Mouse (Mus musculus) neural tube, embryonic 14.5 days (tissue): Measurements from ENCODE around the gene C1qtnf7. TPM values are rescaled to one million over a fixed set of nuclear protein-coding genes. Genes with fewer than 3 reads are reported as not detected.

Source experiments
- ATAC-seq: fragments of 200-750 bp; cut with Nextera tagmentation; 2 replicates; pipeline ENCODE4 v1.8.0; 2017; ENCODE audit warnings: low read depth, mild to moderate bottlenecking, moderate TSS enrichment, moderate library complexity
- H3K27ac ChIP-seq: fragments of 300-500 bp; sonication (generic); 2 replicates; pipeline ENCODE4 v1.5.1; 2014; ENCODE audit warnings: low read depth, mild to moderate bottlenecking, control low read depth, low read length, moderate library complexity, mixed read lengths
- H3K27me3 ChIP-seq: fragments of 300-500 bp; sonication (generic); 2 replicates; pipeline ENCODE4 v1.6.1; 2014; ENCODE audit warnings: low read length; ENCODE audit not compliant: control insufficient read depth, insufficient read depth
- H3K36me3 ChIP-seq: fragments of 300-500 bp; sonication (generic); 2 replicates; pipeline ENCODE4 v1.6.1; 2014; ENCODE audit warnings: low read length, mixed read lengths; ENCODE audit not compliant: control insufficient read depth, insufficient read depth
- H3K4me1 ChIP-seq: fragments of 300-500 bp; sonication (generic); 2 replicates; pipeline ENCODE4 v1.6.1; 2014; ENCODE audit warnings: low read length; ENCODE audit not compliant: control insufficient read depth, insufficient read depth
- H3K4me2 ChIP-seq: fragments of 300-500 bp; sonication (generic); 2 replicates; pipeline ENCODE4 v1.6.1; 2014; ENCODE audit warnings: mild to moderate bottlenecking, low read depth, low read length, control low read depth
- H3K4me3 ChIP-seq: fragments of 300-500 bp; sonication (generic); 2 replicates; pipeline ENCODE4 v1.5.1; 2014; ENCODE audit warnings: low read depth, low read length, control low read depth, mixed read lengths
- H3K9ac ChIP-seq: fragments of 300-500 bp; sonication (generic); replicated peaks from 2 replicates; pipeline ENCODE4 v1.6.1; 2014; ENCODE audit warnings: low read depth, mild to moderate bottlenecking, control low read depth, low read length, mixed read lengths
- H3K9me3 ChIP-seq: fragments of 300-500 bp; sonication (generic); 2 replicates; pipeline ENCODE4 v1.6.1; 2016; ENCODE audit warnings: low read length; ENCODE audit not compliant: control insufficient read depth
- WGBS: fragments of 180-500 bp; shearing (Covaris S2); extraction: QIAGEN DNeasy Blood & Tissue Kit; methylation state at CpG from one replicate; pipeline ENCODE4 v1.1.7; 2014; 5-methylcytosine and 5-hydroxymethylcytosine counted together
- polyA plus RNA-seq: library from polyadenylated mRNA; unstranded; fragments of >200 nt; fragmentation: Nextera tagmentation; extraction: Ambion mirVana; gene quantifications from 2 replicates; pipeline ENCODE4 v1.2.1, GENCODE M21; 2014

C1qtnf7 gene
- polyA plus RNA-seq, 1 experiment from 2014 or later, result 0.15 TPM

- WGBS, result 48% methylated on average over 7 of the region's 7 CpGs
These were observed 106.4 kb downstream of the C1qtnf7 start for GRCm38 (mm10) chr5:43621575-43622299.

GRCm38 (mm10) chr5:43625407-43625806 is 110.1 kb downstream of the C1qtnf7 start:
- no peak for ATAC-seq
- no peak overlapping the region for H3K4me3 ChIP-seq
- no peaks in the 10 kb centered on the region; the same call in 1 of the 2 replicates for H3K4me1 ChIP-seq
- no peaks in the 10 kb centered on the region for H3K9me3 ChIP-seq
- WGBS, result 68% methylated on average over 4 of the region's 4 CpGs
- H3K36me3 ChIP-seq, result no peaks in the 10 kb centered on the region
- H3K4me2 ChIP-seq, result no peak overlapping the region
- no peak overlapping the region for H3K27ac ChIP-seq
- H3K27me3 ChIP-seq, result no peaks in the 10 kb centered on the region
- H3K9ac ChIP-seq, result no peak overlapping the region

More at GRCm38 (mm10) chr5:43621575-43622299, 106.4 kb downstream of the C1qtnf7 start:
- Histone ChIP-seq H3K4me1 (no peaks in the 10 kb centered on the region; the same call in 1 of the 2 replicates), H3K4me2 (no peak overlapping the region), H3K27me3 (no peaks in the 10 kb centered on the region), H3K9ac (no peak overlapping the region), H3K27ac (no peak overlapping the region), H3K9me3 (no peaks in the 10 kb centered on the region), H3K36me3 (no peaks in the 10 kb centered on the region), H3K4me3 (no peak overlapping the region)
- peak; percentile 75; the same call in 1 of the 2 replicates for ATAC-seq

GRCm38 (mm10) chr5:43634071-43634601 is 118.8 kb downstream of the C1qtnf7 start:
- ATAC-seq, result peak; percentile 69
- Histone ChIP-seq H3K27ac (no peak overlapping the region), H3K4me1 (no peaks in the 10 kb centered on the region), H3K4me3 (no peak overlapping the region), H3K9me3 (no peaks in the 10 kb centered on the region), H3K9ac (no peak overlapping the region), H3K4me2 (no peak overlapping the region), H3K27me3 (no peaks in the 10 kb centered on the region), H3K36me3 (no peaks in the 10 kb centered on the region)
- 90% methylated on average over 5 of the region's 5 CpGs for WGBS

GRCm38 (mm10) chr5:43634602-43635081 is 119.3 kb downstream of the C1qtnf7 start:
- Histone ChIP-seq H3K4me1 (no peaks in the 10 kb centered on the region), H3K27ac (no peak overlapping the region), H3K4me3 (no peak overlapping the region), H3K4me2 (no peak overlapping the region), H3K9ac (no peak overlapping the region), H3K9me3 (no peaks in the 10 kb centered on the region), H3K27me3 (no peaks in the 10 kb centered on the region), H3K36me3 (no peaks in the 10 kb centered on the region)
- peak; percentile 85 for ATAC-seq
- WGBS, result 34% methylated on average over 9 of the region's 9 CpGs

GRCm38 (mm10) chr5:43645020-43645419 is 129.7 kb downstream of the C1qtnf7 start:
- Histone ChIP-seq H3K27ac (no peak overlapping the region), H3K9me3 (no peaks in the 10 kb centered on the region), H3K4me2 (no peak overlapping the region), H3K4me3 (no peak overlapping the region), H3K9ac (no peak overlapping the region), H3K27me3 (no peaks in the 10 kb centered on the region), H3K36me3 (no peaks in the 10 kb centered on the region), H3K4me1 (no peaks in the 10 kb centered on the region)
- WGBS, result 44% methylated on average over 4 of the region's 4 CpGs
- no peak for ATAC-seq

- no peaks in the 10 kb centered on the region for H3K4me1 ChIP-seq
- WGBS, result 73% methylated on average over 12 of the region's 12 CpGs
- H3K9ac ChIP-seq, result no peak overlapping the region
These were observed 131.9 kb downstream of the C1qtnf7 start for GRCm38 (mm10) chr5:43647098-43647774.

GRCm38 (mm10) chr5:43661498-43661897 is 146.2 kb downstream of the C1qtnf7 start:
- Histone ChIP-seq H3K36me3 (no peaks in the 10 kb centered on the region), H3K4me2 (peak overlapping the region; percentile 55; the same call in 1 of the 2 replicates), H3K9ac (no peak overlapping the region), H3K4me3 (no peak overlapping the region), H3K4me1 (peaks cover 16% of the 10 kb centered on the region; the same call in 1 of the 2 replicates), H3K27ac (peak overlapping the region; percentile 87; the same call in 1 of the 2 replicates), H3K9me3 (no peaks in the 10 kb centered on the region), H3K27me3 (no peaks in the 10 kb centered on the region)
- WGBS, result 98% methylated on average over 3 of the region's 3 CpGs
- ATAC-seq, result no peak

More at GRCm38 (mm10) chr5:43647098-43647774, 131.9 kb downstream of the C1qtnf7 start:
- H3K9me3 ChIP-seq, result no peaks in the 10 kb centered on the region
- H3K4me2 ChIP-seq, result no peak overlapping the region
- H3K27ac ChIP-seq, result no peak overlapping the region
- no peaks in the 10 kb centered on the region for H3K27me3 ChIP-seq
- H3K4me3 ChIP-seq, result no peak overlapping the region
- no peak; the same call in 1 of the 2 replicates for ATAC-seq
- H3K36me3 ChIP-seq, result no peaks in the 10 kb centered on the region

- no peaks in the 10 kb centered on the region for H3K27me3 ChIP-seq
- no peaks in the 10 kb centered on the region for H3K9me3 ChIP-seq
- H3K9ac ChIP-seq, result peak within 1 kb of the TSS; percentile 42
- no peaks in the 10 kb centered on the region for H3K36me3 ChIP-seq
- H3K4me3 ChIP-seq, result peak within 1 kb of the TSS; percentile 37
- WGBS, result 6% methylated on average over 19 of the region's 19 CpGs
- H3K4me1 ChIP-seq, result peaks cover 16% of the 10 kb centered on the region; the same call in 1 of the 2 replicates
- ATAC-seq, result peak; percentile 83
- H3K27ac ChIP-seq, result peak within 1 kb of the TSS; percentile 87
- peak within 1 kb of the TSS; percentile 55 for H3K4me2 ChIP-seq
These were observed 146.9 kb downstream of the C1qtnf7 start, which contains the start of gene Cc2d2a for GRCm38 (mm10) chr5:43661997-43662961. TSS of gene Cc2d2a (plus strand) at chr5:43662346.
